Mouse (Mus musculus) adrenal gland, adult (tissue): Measurements from ENCODE around the gene Nup93.

Experiments used
- DNase-seq, 2 experiments: peaks; one replicate each; pipeline ENCODE4 v3.0.0; 2022 to 2023; ENCODE audit warnings: low spot score in 1 of 2; ENCODE audit not compliant: inconsistent age in 2 of 2

Nup93 gene

GRCm38 (mm10) chr8:94314069-94314468 lies 99.7 kb downstream of the Nup93 start:
- no peak for DNase-seq

GRCm38 (mm10) chr8:94317249-94317648 lies 102.9 kb downstream of the Nup93 start:
- DNase-seq: no peak

GRCm38 (mm10) chr8:94317691-94318090 lies 103.3 kb downstream of the Nup93 start:
- DNase-seq: no peak

GRCm38 (mm10) chr8:94320036-94320435 lies 105.7 kb downstream of the Nup93 start:
- peak; percentile 27 to 67 for DNase-seq

- DNase-seq: no peak
Measured at GRCm38 (mm10) chr8:94322083-94322482, 107.7 kb downstream of the Nup93 start.

- no peak for DNase-seq
Measured at GRCm38 (mm10) chr8:94323041-94323440, 108.7 kb downstream of the Nup93 start.

- no peak for DNase-seq
Measured at GRCm38 (mm10) chr8:94324071-94324470, 109.7 kb downstream of the Nup93 start.

GRCm38 (mm10) chr8:94326016-94326415 lies 111.7 kb downstream of the Nup93 start:
- DNase-seq: no peak

- DNase-seq: no peak
Measured at GRCm38 (mm10) chr8:94328932-94329728, 114.8 kb downstream of the Nup93 start, which contains the start of gene Slc12a3. TSS of gene Slc12a3 (plus strand) at chr8:94329201.

- peak in 1 of 2 experiments; percentile 79 for DNase-seq
Measured at GRCm38 (mm10) chr8:94330733-94331132, 116.4 kb downstream of the Nup93 start.

- no peak for DNase-seq
Measured at GRCm38 (mm10) chr8:94333345-94333744, 119.0 kb downstream of the Nup93 start.

GRCm38 (mm10) chr8:94337559-94337958 lies 123.2 kb downstream of the Nup93 start:
- no peak for DNase-seq

GRCm38 (mm10) chr8:94340796-94341195 lies 126.4 kb downstream of the Nup93 start:
- no peak for DNase-seq

- DNase-seq: no peak
Measured at GRCm38 (mm10) chr8:94342691-94343090, 128.3 kb downstream of the Nup93 start.

- DNase-seq: peak; percentile 77 to 94
Measured at GRCm38 (mm10) chr8:94343290-94343689, 128.9 kb downstream of the Nup93 start.

GRCm38 (mm10) chr8:94343778-94344320 lies 129.5 kb downstream of the Nup93 start:
- no peak for DNase-seq

GRCm38 (mm10) chr8:94345657-94346056 lies 131.3 kb downstream of the Nup93 start:
- DNase-seq: no peak

GRCm38 (mm10) chr8:94346264-94346663 lies 131.9 kb downstream of the Nup93 start:
- DNase-seq: no peak

GRCm38 (mm10) chr8:94348425-94348824 lies 134.1 kb downstream of the Nup93 start:
- DNase-seq: no peak

- no peak for DNase-seq
Measured at GRCm38 (mm10) chr8:94354069-94354531, 139.7 kb downstream of the Nup93 start.

- no peak for DNase-seq
Measured at GRCm38 (mm10) chr8:94354571-94354970, 140.2 kb downstream of the Nup93 start.

GRCm38 (mm10) chr8:94357220-94357619 lies 142.9 kb downstream of the Nup93 start:
- DNase-seq: no peak
